Mouse (Mus musculus) v-Abl transformed pro-B cells (cell line): ENCODE results near the gene Rrp9.

Experiments used
- in situ Hi-C, 2 experiments: fragments of 400-800 bp; cut with MboI; formaldehyde crosslinking; loops; one replicate each; pipeline ENCODE4 v1.15.1; 2025; ENCODE audit not compliant: unreplicated experiment in 2 of 2

The Rrp9 gene

GRCm38 (mm10) chr9:106454071-106454761, 21.5 kb upstream of the Rrp9 start:
- in situ Hi-C loops = loop anchor here in 1 of 2 experiments (25.0 kb wide), 1 partner anchor 617 kb away; the partner anchor contains the start of gene Col6a6

- in situ Hi-C loops = loop anchor here in 1 of 2 experiments (25.0 kb wide), 1 partner anchor 618 kb away; the partner anchor contains the start of gene Col6a6
Observed at GRCm38 (mm10) chr9:106454888-106455681, 20.7 kb upstream of the Rrp9 start.

GRCm38 (mm10) chr9:106456325-106457162, 19.2 kb upstream of the Rrp9 start:
- in situ Hi-C loops = loop anchor here in 1 of 2 experiments (25.0 kb wide), 1 partner anchor 619 kb away; the partner anchor contains the start of gene Col6a6

- in situ Hi-C loops = loop anchor here in 1 of 2 experiments (25.0 kb wide), 1 partner anchor 620 kb away; the partner anchor contains the start of gene Col6a6
Observed at GRCm38 (mm10) chr9:106457163-106457559, 18.6 kb upstream of the Rrp9 start.

GRCm38 (mm10) chr9:106457920-106458319, 17.8 kb upstream of the Rrp9 start:
- in situ Hi-C loops = loop anchor here in 1 of 2 experiments (25.0 kb wide), 1 partner anchor 621 kb away; the partner anchor contains the start of gene Col6a6

- in situ Hi-C loops = loop anchor here in 1 of 2 experiments (25.0 kb wide), 1 partner anchor 623 kb away; the partner anchor contains the start of gene Col6a6
Observed at GRCm38 (mm10) chr9:106459946-106460345, 15.8 kb upstream of the Rrp9 start.

GRCm38 (mm10) chr9:106460401-106461025, 15.2 kb upstream of the Rrp9 start:
- in situ Hi-C loops = loop anchor here in 1 of 2 experiments (25.0 kb wide), 1 partner anchor 623 kb away; the partner anchor contains the start of gene Col6a6

GRCm38 (mm10) chr9:106461026-106461415, 14.7 kb upstream of the Rrp9 start:
- in situ Hi-C loops = loop anchor here in 1 of 2 experiments (25.0 kb wide), 1 partner anchor 624 kb away; the partner anchor contains the start of gene Col6a6

GRCm38 (mm10) chr9:106461641-106462429, 13.9 kb upstream of the Rrp9 start:
- in situ Hi-C loops = loop anchor here in 1 of 2 experiments (25.0 kb wide), 1 partner anchor 625 kb away; the partner anchor contains the start of gene Col6a6

- in situ Hi-C loops = loop anchor here in 1 of 2 experiments (25.0 kb wide), 1 partner anchor 625 kb away; the partner anchor contains the start of gene Col6a6
Observed at GRCm38 (mm10) chr9:106462430-106462800, 13.3 kb upstream of the Rrp9 start.

GRCm38 (mm10) chr9:106463122-106464063, 12.4 kb upstream of the Rrp9 start:
- in situ Hi-C loops = loop anchor here in 1 of 2 experiments (25.0 kb wide), 1 partner anchor 626 kb away; the partner anchor contains the start of gene Col6a6

- in situ Hi-C loops = loop anchor here in 1 of 2 experiments (25.0 kb wide), 1 partner anchor 628 kb away; the partner anchor contains the start of gene Col6a6
Observed at GRCm38 (mm10) chr9:106464751-106465541, 10.8 kb upstream of the Rrp9 start.

- in situ Hi-C loops = loop anchor here in 1 of 2 experiments (25.0 kb wide), 1 partner anchor 628 kb away; the partner anchor contains the start of gene Col6a6
Observed at GRCm38 (mm10) chr9:106465571-106466200, 10.1 kb upstream of the Rrp9 start, which contains the start of gene Gpr62. Gene Gpr62 (minus strand): TSS chr9:106465938.

GRCm38 (mm10) chr9:106466721-106467120, 9.0 kb upstream of the Rrp9 start:
- in situ Hi-C loops = loop anchor here in 1 of 2 experiments (25.0 kb wide), 1 partner anchor 629 kb away; the partner anchor contains the start of gene Col6a6

GRCm38 (mm10) chr9:106467746-106468145, 8.0 kb upstream of the Rrp9 start:
- in situ Hi-C loops = loop anchor here in 1 of 2 experiments (25.0 kb wide), 1 partner anchor 630 kb away; the partner anchor contains the start of gene Col6a6

- in situ Hi-C loops = loop anchor here in 1 of 2 experiments (25.0 kb wide), 1 partner anchor 632 kb away; the partner anchor contains the start of gene Col6a6
Observed at GRCm38 (mm10) chr9:106469317-106469716, 6.4 kb upstream of the Rrp9 start.
